Mouse (Mus musculus): ENCODE measurements around the gene Cmc1.

Cmc1 gene

DNA sequence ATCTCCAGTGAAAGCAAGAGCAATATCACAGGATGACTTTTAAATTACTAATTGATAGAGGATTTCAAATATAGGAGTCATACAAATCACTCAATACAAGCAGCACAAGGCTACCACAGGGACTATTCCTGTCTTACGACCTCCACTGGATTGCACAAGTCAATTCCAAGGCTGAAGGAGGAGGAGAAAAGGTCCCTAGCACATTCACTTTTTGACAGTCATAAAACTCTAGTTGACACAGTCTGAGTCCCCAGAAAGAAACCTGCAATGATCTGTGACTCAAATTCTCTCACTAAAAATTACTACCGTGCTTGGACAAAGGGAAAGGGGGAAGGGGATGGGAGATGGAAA is 39.6 kb downstream of the Cmc1 start:
- no peak for DNase-seq (ENCODE audit: low spot score in 2 of 2)

DNA sequence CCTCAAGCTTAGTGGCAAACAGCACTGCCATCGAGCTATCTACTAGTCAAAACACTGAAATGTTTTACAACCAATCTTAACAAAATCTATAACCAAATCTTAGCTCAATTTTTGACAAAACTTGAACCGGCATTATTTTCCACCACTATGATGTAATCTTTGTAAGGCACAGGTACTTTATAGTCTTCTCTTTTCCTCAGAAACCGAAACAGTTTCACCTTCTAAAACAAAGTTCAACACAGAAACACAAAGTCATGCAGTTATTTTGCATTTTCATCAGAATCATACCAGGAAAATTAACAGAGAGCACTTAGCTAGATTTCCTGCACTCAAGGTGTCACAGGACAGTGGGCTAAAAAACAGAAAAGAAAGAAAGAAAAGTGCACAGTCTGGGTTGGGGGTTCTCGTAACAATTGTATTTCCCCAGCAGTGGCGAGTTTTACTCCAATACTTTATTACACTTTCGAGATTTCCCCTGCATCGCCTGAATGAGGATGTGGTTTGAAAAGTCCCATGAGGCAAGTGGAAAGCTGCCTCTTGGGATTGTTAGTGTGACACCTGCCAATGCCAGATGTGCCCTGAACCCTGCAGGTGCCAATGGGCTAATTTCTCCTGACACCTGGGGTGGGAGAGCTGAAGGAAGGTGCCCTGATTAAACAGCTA is 40.1 kb downstream of the Cmc1 start:
- DNase-seq (ENCODE audit: low spot score in 2 of 2), result no peak

DNA sequence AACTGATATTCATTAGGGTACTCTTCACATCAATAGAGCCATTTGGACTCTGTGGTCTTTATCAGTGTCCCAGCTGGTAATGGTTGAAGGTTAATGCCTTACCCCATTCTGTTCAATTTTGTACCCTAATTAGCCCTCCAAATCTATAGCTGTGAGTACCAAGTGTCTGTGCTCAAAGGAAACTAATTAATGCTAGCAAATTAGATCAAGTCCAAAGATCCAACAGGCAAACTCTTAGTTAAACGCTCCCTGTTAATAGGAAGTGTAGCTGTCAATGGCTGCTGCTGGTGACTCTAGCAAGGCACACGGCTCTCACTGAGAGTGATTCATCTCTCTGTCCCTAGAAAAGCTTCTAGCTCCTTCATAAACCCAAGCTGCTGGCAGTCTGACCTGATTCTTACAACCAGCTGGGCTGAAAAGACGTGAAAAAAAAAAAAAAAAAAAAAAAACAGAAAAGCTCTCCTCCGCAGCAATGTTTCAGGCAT is 41.4 kb downstream of the Cmc1 start:
- no peak for DNase-seq (ENCODE audit: low spot score in 2 of 2)

DNA sequence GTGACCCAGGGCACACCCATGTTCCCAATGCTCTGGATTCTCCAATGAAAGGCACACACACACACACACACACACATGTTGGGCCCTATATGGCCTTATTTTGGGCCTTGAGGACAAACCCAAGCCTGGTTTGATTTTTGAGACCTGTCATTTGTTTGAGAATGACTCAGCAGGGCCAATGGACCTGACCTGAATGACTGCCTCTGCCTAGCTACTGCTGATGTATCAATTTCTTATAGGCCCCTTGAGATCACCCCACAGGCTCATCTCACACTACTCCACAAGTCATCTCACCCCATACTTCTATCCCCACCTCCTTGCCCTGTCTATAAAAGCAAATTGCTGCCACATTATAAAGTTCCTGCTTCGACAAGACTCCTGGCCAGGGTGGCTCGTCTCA is 48.2 kb downstream of the Cmc1 start:
- no peak for DNase-seq (ENCODE audit: low spot score in 2 of 2)

DNA sequence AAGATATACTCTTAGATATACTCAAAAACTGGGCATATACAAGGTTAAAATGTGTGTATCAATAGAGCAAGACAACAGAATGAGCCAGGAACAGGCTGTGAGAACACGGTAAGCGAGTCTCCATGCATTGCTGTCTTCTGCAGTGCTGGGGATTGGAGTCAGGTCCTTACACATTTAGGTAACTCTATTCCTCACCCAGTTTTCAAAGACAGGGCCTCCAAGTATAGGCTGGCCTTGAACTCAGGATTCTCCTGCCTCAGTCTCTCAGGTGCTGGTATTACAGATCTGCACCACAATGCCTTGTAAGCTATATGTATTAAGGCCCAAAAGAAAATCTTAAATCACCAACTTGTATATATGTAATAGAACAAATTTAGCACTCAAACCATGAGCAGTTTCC is 49.5 kb downstream of the Cmc1 start:
- DNase-seq (ENCODE audit: low spot score in 2 of 2), result no peak

DNA sequence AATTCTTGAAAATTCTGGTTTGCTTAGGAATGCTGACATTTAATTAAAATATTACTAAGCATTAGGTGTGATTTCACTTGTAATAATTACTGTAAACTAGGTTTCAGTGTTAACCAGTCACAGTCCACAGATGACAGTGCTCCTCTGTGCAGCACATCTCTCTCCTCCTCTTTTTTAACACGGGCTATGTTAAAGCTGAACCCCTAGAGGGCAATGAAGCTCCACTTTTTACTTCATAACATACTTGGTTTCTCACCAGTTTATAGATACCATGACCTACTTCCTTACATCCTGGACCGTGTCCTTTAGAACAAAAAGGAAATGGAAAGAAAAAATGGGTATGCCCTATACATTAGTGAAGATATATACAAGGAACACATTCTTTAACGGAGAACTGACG is 50.6 kb downstream of the Cmc1 start:
- DNase-seq (ENCODE audit: low spot score in 2 of 2), result no peak

DNA sequence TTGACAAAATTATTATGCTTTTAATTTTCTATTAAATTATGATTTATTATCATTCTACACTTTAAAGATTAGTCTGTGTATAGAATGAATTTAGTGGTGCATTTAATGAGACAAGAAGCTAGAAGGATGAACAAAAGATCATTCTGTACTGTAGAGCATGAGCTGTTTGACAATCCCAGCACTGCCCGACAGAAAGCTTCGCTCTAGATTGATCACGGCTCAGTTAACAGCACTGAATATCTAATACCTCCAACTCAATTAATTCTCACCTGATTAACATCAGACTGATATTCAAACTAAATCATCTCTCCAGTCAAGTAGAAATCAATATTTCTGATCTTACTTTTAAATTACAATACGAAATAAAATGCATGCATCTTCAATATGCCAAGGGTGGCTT is 66.1 kb downstream of the Cmc1 start:
- DNase-seq (ENCODE audit: low spot score in 2 of 2), result no peak

DNA sequence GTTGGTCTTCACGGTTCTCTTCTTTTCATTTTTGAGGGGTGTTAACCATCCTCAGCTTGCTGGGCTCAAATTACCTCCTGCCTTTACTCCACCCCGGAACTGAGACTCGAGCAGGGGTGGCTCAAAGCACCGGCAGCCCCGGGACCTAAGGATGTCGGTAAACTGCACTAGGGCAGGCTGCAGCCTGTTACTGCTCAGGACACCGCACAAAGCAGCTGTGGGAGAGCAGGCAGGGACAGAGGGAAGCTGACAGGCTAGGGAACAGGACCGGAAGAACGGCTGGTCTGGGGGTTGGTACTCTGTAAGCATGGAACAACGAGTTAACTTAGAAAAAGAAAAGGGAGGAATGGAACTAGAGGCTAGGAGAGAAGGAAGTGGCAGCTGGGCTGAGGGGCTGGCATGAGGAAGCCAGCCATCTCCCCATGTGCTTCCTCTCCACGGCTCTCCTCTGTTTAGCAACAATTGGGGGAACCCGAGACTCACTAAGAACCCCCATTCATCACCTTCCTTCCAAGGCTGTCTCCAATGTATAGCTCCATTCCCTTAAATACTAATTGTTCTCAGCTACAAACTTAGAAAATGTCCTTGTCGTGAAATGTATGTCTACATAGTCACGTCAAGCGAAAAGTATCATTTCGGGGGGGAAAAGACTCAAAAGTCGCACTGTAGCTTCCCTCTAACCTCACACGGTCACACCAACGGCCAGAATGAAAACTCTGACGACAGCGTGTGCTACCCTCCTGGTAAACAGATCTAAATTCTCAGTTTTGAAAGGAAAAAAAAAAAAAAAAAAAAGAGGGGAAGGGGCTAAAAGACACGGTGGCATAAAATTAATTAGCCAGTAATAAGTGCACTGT is 67.2 kb downstream of the Cmc1 start:
- DNase-seq (ENCODE audit: low spot score in 2 of 2), result no peak

DNA sequence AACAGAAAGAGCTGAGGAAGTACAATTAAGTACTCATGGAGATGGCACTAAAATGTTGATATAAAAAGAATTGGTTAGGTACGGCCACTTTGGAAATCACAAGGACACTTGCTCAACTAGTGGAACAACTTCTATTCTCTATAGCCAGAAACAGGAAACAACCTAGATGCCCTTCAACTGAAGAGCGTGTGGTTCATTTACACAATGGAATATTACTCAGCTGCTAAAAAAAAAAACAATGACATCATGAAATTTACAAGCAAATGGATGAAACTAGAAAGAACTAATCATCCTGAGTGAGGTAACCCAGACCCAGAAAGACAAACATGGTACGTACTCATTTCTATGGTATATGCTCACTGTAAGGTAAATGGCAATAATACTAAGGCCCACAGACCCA is 76.6 kb downstream of the Cmc1 start:
- DNase-seq (ENCODE audit: low spot score in 2 of 2), result no peak

DNA sequence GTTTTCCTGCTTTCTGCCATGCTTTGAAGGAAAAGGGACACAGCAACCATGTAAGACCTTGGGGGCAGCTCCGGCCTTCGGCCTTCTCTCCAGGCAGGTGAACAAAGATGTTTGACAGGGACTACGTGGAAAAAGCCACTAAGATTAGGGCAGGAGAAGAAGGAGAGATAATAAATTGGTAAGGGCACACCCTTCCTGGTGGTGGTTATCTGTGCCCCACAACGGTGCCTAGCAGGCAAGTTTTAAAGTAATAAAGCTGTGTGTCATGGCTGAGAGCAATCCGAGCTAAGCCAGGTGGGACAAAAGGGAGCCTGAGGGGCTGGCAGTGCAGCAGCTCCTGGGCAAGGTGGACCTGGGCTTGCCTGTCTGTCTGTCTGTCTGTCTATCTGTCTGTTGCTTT is 77.9 kb downstream of the Cmc1 start:
- DNase-seq (ENCODE audit: low spot score in 2 of 2), result no peak

DNA sequence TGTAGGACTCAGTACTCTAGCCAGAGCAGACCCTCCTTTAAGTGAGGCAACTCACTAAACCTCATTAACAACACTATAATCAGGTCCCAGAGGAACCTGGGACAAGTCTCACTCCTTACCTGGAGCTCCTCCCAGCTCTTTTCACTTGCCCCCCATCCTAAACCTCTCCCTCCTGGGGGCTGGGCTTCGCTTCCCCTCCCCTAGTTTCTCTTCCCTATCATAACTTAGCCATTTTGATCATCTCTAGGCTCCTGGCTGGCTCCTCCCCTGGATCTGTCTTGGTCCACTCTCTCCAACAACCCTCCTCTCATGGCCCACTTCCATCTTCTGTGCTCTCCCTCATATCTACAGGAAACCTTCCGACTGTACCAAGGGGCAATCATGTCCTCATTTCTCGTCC is 78.6 kb downstream of the Cmc1 start:
- DNase-seq (ENCODE audit: low spot score in 2 of 2), result no peak

DNA sequence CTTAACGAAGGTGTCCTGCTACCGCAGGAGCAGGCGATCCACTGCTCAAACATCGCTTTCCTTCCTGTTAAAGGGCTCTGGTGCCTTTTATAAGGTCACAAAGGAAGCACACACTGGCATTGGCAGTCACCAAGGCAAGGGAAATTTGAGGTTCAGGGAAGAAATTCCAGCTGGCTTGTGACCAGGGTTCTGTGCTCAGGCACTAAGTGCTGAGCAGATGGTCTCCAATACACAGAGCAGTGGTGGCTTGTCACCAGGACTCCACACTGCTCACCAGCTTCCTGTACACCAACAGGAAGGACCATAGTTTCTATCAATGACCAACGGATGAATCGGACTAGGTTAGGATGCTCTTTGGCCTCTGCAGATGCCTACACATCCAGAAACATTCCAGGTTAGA is 79.5 kb downstream of the Cmc1 start:
- no peak for DNase-seq (ENCODE audit: low spot score in 2 of 2)

DNA sequence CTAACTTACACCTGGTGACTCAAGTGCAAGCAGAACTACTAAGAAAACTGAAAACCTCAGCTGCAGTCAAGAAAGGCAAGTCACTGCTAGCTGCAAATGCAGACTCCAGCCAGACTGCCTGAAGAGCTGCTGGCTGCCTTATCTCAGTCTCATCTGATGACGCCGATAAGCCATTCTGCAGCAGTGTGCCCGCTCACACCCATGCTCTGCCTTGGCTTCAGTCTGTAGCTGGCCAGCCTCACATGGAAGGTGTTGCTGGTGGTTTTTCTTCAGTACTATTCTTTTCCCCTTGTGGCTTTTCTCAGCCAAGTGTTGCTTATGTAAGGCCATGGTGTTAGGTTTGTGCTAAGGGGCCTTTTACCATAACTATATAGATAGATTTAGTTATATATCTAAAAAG is 90.9 kb downstream of the Cmc1 start:
- no peak for DNase-seq (ENCODE audit: low spot score in 2 of 2)

DNA sequence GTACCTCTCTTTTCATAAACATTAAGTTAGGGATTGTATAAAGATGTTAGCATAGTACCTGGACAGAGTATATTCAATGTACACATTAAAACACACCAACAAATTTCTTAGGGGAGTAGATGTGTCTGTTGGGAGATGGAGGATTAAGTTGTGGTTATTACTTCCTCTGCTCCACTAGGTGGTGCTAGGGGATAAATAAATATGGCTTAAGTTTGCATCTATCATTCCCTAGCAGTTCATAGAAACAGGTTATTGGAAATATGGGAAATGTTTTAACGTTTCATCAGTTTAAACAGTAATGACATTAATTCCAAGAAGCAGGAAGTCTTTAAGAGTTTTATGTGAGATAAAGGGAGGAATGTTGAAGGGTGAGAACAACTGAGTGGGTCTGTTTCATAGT is 96.7 kb downstream of the Cmc1 start:
- no peak for DNase-seq (ENCODE audit: low spot score in 2 of 2)

DNA sequence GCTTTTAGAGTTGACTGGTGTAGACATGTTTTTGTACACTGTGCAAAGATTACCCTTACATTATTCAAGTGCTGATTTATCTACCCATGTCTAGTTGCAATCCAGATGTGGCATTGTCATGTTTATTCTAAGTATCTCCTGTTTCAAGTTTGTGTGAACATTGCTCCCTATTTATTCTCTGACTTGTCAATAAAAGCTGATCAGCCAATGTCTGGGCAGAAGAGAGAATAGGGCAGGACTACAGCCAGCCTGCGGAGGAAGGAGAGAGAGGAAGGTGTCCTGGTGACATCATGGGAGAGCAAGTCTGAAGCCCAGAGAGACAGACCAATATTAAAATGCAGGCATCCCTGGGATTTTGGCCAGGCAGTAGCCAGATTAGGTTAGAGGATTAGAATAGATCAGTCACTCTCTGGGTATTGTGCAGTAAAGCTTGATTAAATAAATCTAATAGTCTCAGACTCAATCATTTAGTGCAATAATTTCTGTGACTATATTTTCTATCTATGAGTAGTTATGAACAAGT is 104.9 kb downstream of the Cmc1 start:
- no peak for DNase-seq (ENCODE audit: low spot score in 2 of 2)

DNA sequence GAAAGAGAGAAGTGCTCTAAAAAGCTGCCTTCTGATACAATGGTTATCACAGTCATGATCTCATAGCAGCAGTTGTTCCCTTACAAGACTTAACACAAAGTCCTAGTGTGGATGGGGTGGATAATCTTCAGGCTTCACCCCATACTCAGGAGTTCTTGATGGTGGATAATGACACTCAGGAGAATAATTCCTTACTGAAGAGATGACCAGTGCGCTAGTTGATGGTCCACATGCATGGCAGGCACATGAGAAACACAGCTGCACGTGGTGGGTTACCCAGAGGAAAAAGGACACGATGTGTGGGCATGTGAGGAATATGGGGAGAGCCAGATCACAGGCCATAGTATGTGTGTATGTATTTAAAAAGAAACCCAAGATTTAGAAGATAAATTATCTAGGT is 106.4 kb downstream of the Cmc1 start:
- DNase-seq (ENCODE audit: low spot score in 2 of 2), result no peak

DNA sequence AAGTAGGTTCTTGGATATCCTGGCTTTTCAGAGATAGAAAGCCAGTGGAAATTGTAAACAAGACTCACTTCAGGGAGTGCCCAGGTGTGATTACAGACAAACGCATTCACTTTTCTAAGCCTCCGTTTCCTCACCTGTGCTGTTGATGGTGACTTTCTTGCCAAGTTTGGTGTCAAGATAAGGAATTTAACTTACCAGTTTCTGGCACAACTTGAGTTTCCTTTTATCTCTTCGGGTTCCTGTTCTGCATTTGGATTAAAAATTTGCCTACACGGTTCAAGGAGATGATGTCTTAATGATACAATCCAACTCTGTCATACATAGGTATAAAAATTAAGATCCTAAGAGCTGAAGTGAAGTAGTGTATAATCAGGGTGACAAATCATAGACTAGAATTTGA is 107.2 kb downstream of the Cmc1 start:
- DNase-seq (ENCODE audit: low spot score in 2 of 2), result no peak

DNA sequence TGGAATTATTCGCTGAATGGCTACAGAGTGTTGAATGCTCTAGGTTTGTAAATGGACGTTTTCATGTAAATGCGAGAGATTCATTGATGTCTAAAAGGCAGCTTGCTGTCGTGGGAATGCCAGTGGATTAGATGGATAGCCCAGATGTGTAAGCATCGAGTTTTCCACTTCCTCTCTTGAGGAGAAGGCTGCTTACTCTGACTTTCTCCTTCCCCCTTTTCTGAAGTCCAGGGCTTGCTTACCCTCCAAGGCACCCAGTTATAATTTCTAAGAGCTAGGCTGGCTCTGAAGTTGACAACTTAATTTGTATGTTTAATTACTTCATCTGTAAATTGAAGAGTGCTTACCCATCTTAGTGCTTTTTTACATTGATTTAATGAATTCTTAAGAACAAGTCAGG is 108.3 kb downstream of the Cmc1 start:
- DNase-seq (ENCODE audit: low spot score in 2 of 2), result no peak

DNA sequence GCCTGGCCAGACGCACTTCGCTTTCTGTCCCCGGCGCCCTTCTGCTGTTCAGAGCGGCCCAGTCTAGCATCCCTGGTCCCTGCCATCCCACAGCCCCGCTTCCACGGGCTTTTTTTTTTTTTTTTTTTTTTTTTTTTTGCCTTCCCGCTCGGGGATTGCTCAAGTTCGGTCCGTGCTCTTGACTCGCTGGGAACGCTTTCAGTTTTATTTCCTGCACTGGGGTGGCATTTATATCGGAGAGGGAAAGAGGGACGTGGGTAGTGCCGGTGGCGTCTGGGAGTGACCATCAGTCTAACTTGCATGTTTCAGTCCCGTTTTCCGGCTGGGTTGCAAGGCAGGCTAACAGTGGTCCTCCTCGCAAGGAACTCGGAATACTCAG is 109.0 kb downstream of the Cmc1 start:
- peak in 1 of 2 experiments; percentile 16 for DNase-seq (ENCODE audit: low spot score in 2 of 2)

DNA sequence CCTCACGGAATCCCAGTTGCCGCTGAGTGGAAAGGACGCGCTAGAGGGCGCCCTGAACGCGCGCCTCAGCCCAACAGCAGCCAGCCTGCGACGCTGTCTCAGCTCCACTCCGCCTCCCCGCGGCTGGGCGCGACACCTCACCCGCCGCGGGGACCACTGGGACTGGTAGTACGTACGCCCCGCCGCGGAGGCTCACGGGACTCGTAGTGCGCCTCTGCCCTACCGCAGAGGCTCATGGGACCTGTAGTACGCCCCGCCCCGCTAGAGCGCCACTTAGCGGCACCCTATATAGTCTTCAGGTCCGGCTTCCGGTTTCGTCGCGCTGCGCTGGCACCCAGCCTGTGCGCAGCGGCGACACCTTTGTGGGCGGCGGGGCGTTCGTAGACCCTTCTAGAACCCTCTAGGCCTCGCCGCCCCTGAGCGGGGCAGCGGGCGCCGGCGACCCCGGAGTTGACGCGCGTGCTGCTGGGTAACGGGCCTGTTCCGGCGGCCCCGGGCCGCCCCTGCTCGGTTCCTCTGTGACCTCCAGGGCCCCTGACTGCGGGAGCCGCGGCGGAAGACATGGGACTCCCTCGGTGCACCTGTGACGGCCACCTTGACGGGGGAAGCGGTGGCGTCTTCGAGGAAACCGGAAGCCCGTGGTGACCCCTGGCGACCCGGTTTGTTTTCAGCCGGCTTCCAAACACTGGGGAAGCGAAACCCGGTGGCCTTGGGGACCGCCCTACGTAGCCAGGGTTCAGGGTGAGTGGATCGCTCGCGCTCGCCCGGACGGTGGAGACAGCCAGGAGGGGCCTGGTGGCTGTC is 109.6 kb downstream of the Cmc1 start, which contains the start of gene Azi2:
Azi2 (plus strand) TSS at position 282 of the 804 bp plus-strand sequence.
- peak; percentile 96 to 99 for DNase-seq (ENCODE audit: low spot score in 2 of 2)

DNA sequence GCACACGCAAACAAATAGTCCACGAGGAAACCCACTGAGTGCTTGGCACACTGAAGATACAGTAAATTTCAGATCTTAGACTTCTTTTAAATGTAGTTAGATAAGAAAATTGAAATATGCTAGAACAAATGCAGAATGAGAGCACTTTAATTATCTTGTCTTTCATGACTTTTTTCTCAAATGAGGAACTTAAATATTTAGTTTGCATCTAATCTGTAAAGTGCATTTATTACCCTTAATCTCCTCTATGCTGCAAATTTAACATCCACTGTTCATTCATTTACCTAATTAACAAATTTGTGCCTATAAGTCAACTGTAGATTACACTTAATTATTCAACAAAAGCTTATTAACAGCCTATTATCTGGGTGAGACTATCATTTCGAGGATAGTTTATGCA is 115.0 kb downstream of the Cmc1 start:
- DNase-seq (ENCODE audit: low spot score in 2 of 2), result no peak

DNA sequence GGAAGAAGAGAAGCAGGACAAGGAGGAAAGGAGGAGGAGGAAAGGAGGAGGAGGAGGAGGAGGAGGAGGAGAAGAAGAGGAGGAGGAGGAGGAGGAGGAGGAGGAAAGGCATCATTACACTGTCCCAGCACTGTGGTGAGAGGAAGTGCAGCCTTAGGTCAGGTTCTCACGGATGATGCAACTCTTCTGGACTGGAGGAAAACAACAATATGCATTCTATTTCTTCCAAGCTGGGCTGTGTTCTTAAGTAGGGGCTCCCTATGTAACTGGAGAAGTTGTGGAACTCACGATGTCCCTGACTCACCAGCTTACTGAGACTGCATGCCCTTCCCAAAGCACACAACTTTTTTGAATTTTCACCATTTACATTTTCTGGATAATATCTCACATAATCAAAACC is 118.3 kb downstream of the Cmc1 start:
- no peak for DNase-seq (ENCODE audit: low spot score in 2 of 2)

Data from cerebellum, postnatal 4 days (tissue).